In genomic region chr12:91748241-91748865, GRCm38 (mm10) we compare ENCODE assay signal across 9 mouse cellular contexts. TPM values are rescaled to one million over a fixed set of nuclear protein-coding genes. Genes with fewer than 3 reads are reported as not detected.
DNase-seq lines count a peak whose midpoint lies in the region; ATAC-seq lines count a peak whose summit lies in the region.
"Had no signal": no experiment of that assay in that cellular context is flagged by ENCODE, and none has a peak within 500 bp of the region (broad histone marks: within the 10 kb centered on the region; RNA-seq: fewer than 3 reads in every experiment).

No protein-coding gene starts in this region.

- peak; percentile 84 for ATAC-seq in monocyte, adult 5-6 weeks (replicated peaks; ENCODE audit: insufficient number of reproducible peaks, low FRiP score, low TSS enrichment, poor library complexity, severe bottlenecking)
- ATAC-seq in CD4-positive, CD25-positive, alpha-beta regulatory T cell, adult 4 months = no peak

- DNase-seq in gastrocnemius, adult 8-10 months (ENCODE audit: low spot score in 2 of 2) = peak; percentile 9 to 17
- DNase-seq in gastrocnemius, postnatal 10 days = no peak
- DNase-seq in urinary bladder, postnatal 25 days (ENCODE audit: low spot score) = peak; percentile 18
- no peak for DNase-seq in urinary bladder, postnatal 10 days (ENCODE audit: low spot score)
- peak; percentile 51 to 53 for DNase-seq in layer of hippocampus, postnatal 14 days (ENCODE audit: low spot score in 2 of 2)
- no peak for DNase-seq in cerebellum, adult 8-10 months

RNA-seq across cellular contexts. Expression of gene Ston2, which starts 39.8 kb away (rescaled TPM):
- 10 to 100 TPM; 51.5 to 79.1 (median 69.6) TPM for total RNA-seq in gastrocnemius, adult 8-10 months (2022)
- 10 to 100 TPM; 42.7 to 51.4 TPM for total RNA-seq in gastrocnemius, postnatal 10 days (2021)
- total RNA-seq in layer of hippocampus, postnatal 14 days (2021) = 10 to 100 TPM; 24.7 to 33.3 TPM
- 8.6 to 25.7 TPM (median 13.4 TPM) in 3 replicates for total RNA-seq in monocyte, adult 5-6 weeks (2017)
- under 1 TPM; 0.08 to 0.47 TPM for polyA plus RNA-seq in CD4-positive, CD25-positive, alpha-beta regulatory T cell, adult 4 months (2017; shearing (Covaris generic))
- total RNA-seq: MEL had no signal

Comparison
In these comparisons a context has a peak if more than half of its experiments do, and no peak if none do; other contexts are left out.
1. DNase-seq: peak in gastrocnemius, adult 8-10 months (2 of 2), urinary bladder, postnatal 25 days (single experiment) and layer of hippocampus, postnatal 14 days (2 of 2); none in gastrocnemius, postnatal 10 days (single experiment), urinary bladder, postnatal 10 days (single experiment) and cerebellum, adult 8-10 months (single experiment).